Mouse (Mus musculus) ES-E14 (cell line): ENCODE measurements around the gene Rab26. TPM values are rescaled to one million over a fixed set of nuclear protein-coding genes. Genes with fewer than 3 reads are reported as not detected.

ENCODE experiments used
- DNase-seq: peaks from one replicate; pipeline ENCODE4 v3.0.0-alpha.2; 2013; ENCODE audit warnings: low read depth, low spot score
- H3K27ac ChIP-seq: 2 replicates; pipeline ENCODE4 v1.5.1; 2012; ENCODE audit warnings: low read depth, mild to moderate bottlenecking, low read length, moderate library complexity, mixed read lengths; ENCODE audit not compliant: poor library complexity, insufficient read depth, severe bottlenecking
- H3K36me3 ChIP-seq: 2 replicates; pipeline ENCODE4 v1.6.1; 2012; ENCODE audit warnings: mild to moderate bottlenecking, low read length, moderate library complexity, mixed read lengths; ENCODE audit not compliant: control insufficient read depth, poor library complexity, insufficient read depth, severe bottlenecking
- H3K4me1 ChIP-seq, 2 experiments: fragments of 150-350 bp in 1 of 2; sonication (generic) in 1 of 2; 2 replicates each; pipeline ENCODE4 v1.6.1; 2012; ENCODE audit warnings: low read length in 2 of 2, mild to moderate bottlenecking in 1 of 2, mixed read lengths in 1 of 2; ENCODE audit not compliant: control insufficient read depth in 2 of 2, insufficient read depth in 2 of 2, poor library complexity in 1 of 2
- H3K4me3 ChIP-seq, 2 experiments: fragments of 150-350 bp in 1 of 2; sonication (generic) in 1 of 2; 2 replicates each; pipeline ENCODE4 v1.5.1; 2012; ENCODE audit warnings: low read length in 2 of 2, low read depth in 1 of 2, mild to moderate bottlenecking in 1 of 2, mixed read lengths in 1 of 2; ENCODE audit not compliant: insufficient read depth in 1 of 2, poor library complexity in 1 of 2, severe bottlenecking in 1 of 2
- H3K9ac ChIP-seq: 2 replicates; pipeline ENCODE4 v1.6.1; 2012; ENCODE audit warnings: low read depth, mild to moderate bottlenecking, low read length, mixed read lengths; ENCODE audit not compliant: poor library complexity, insufficient read depth, severe bottlenecking
- H3K9me3 ChIP-seq: fragments of 150-350 bp; sonication (generic); 2 replicates; pipeline ENCODE4 v1.6.1; 2012; ENCODE audit warnings: low read depth, mild to moderate bottlenecking, low read length; ENCODE audit not compliant: control insufficient read depth, insufficient read depth
- CHD2 ChIP-seq: IDR thresholded peaks from 2 replicates; pipeline ENCODE4 v1.6.1; 2014; ENCODE audit warnings: mild to moderate bottlenecking, low read depth, low read length, inconsistent platforms
- HCFC1 ChIP-seq: IDR thresholded peaks from 2 replicates; pipeline ENCODE4 v1.6.1; 2012; ENCODE audit warnings: low read length, inconsistent platforms, borderline replicate concordance; ENCODE audit not compliant: insufficient read depth
- MAFK ChIP-seq: IDR thresholded peaks from 2 replicates; pipeline ENCODE4 v1.6.1; 2014; ENCODE audit warnings: mild to moderate bottlenecking, low read depth, low read length, inconsistent platforms; ENCODE audit not compliant: insufficient read depth
- ZC3H11A ChIP-seq: IDR thresholded peaks from 2 replicates; pipeline ENCODE4 v1.6.1; 2012; ENCODE audit warnings: low read depth, mild to moderate bottlenecking, inconsistent platforms, low read length, borderline replicate concordance
- ZNF384 ChIP-seq: IDR thresholded peaks from 2 replicates; pipeline ENCODE4 v1.6.1; 2012; ENCODE audit warnings: low read depth, low read length, inconsistent platforms
- in situ Hi-C, 2 experiments: fragments of 600-800 bp; cut with MboI; formaldehyde crosslinking; loops; one replicate each; pipeline ENCODE4 v1.15.1; 2025; ENCODE audit warnings: low sequenced_read_pairs in 2 of 2, inconsistent platforms in 1 of 2; ENCODE audit not compliant: unreplicated experiment in 2 of 2
- total RNA-seq: library from RNA; depleted of rRNA; stranded (reverse); fragments of 300-350 nt; gene quantifications from 2 replicates; pipeline ENCODE4 v1.2.3, GENCODE M21; 2012

The Rab26 gene
- total RNA-seq, 1 experiment, result 2.8 TPM

DNA sequence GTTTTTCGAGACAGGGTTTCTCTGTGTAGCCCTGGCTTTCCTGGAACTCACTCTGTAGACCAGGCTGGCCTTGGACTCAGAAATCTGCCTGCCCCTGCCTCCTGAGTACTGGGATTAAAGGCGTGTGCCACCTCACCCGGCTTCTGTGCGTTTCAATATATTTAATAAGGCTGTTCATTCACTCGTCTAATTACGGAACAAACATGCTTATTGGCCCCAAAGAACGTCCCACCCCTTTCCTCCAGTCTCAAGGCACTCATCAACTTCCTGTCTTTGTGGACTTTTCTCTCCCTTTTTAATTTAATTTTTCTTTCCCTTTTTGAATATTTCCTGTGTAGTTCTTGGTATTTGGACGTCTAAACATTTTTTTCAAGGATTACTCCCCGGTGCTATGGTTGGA, 14.4 kb upstream of the Rab26 start:
- Histone ChIP-seq H3K27ac (no peak overlapping the region), H3K9me3 (no peaks in the 10 kb centered on the region), H3K4me3 (peak overlapping the region in 1 of 2 experiments; percentile 71; a peak in 2 of 4 replicates), H3K36me3 (no peaks in the 10 kb centered on the region; the same call in 1 of the 2 replicates), H3K4me1 (no peaks in the 10 kb centered on the region; a peak in 1 of 4 replicates), H3K9ac (no peak overlapping the region; the same call in 1 of the 2 replicates)
- TF ChIP-seq CHD2 (no peak), ZC3H11A (no peak), HCFC1 (no peak), MAFK (no peak), ZNF384 (no peak)
- in situ Hi-C loops, result no loop called here
- no peak for DNase-seq

GRCm38 (mm10) chr17:24546234-24546633, 12.2 kb upstream of the Rab26 start:
- no peak overlapping the region for H3K27ac ChIP-seq
- no peaks in the 10 kb centered on the region; a peak in 1 of 4 replicates for H3K4me1 ChIP-seq
- DNase-seq, result no peak
- no peaks in the 10 kb centered on the region for H3K36me3 ChIP-seq
- TF ChIP-seq MAFK, result no peak
- H3K9ac ChIP-seq, result no peak overlapping the region
- no peak overlapping the region for H3K4me3 ChIP-seq
- in situ Hi-C loops, result no loop called here
- no peaks in the 10 kb centered on the region for H3K9me3 ChIP-seq

DNA sequence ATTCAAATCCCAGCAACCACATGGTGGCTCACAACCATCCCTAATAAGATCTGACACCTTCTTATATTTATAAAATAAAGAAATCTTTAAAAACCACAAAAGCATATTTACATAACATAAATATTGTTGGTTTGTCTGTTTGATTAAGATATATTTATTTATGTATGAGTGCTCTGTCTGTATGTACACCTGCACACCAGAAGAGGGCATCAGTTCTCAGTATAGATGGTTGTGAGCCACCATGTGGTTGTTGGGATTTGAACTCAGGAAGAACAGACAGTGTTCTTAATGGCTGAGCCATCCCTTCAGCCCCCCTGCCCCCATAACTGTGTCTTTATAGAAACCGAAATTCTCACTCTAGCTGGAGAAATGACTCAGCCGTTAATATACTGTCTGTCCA, 11.2 kb upstream of the Rab26 start:
- Histone ChIP-seq H3K27ac (no peak overlapping the region), H3K4me3 (0 out of 4 replicates have a peak overlapping the region, but pooled peaks of 1 of the 2 experiments have one; percentile 29), H3K36me3 (no peaks in the 10 kb centered on the region), H3K4me1 (no peaks in the 10 kb centered on the region; a peak in 1 of 4 replicates), H3K9ac (no peak overlapping the region), H3K9me3 (no peaks in the 10 kb centered on the region)
- in situ Hi-C loops, result no loop called here
- DNase-seq, result no peak
- no peak for TF ChIP-seq HCFC1
- TF ChIP-seq ZC3H11A, result no peak
- no peak for TF ChIP-seq CHD2
- no peak for TF ChIP-seq ZNF384
- no peak for TF ChIP-seq MAFK

- no peak for DNase-seq
- H3K27ac ChIP-seq, result no peak overlapping the region
Observed at GRCm38 (mm10) chr17:24544613-24545012, 10.6 kb upstream of the Rab26 start.

GRCm38 (mm10) chr17:24540375-24540774, 6.4 kb upstream of the Rab26 start:
- DNase-seq, result no peak
- Histone ChIP-seq H3K36me3 (no peaks in the 10 kb centered on the region), H3K9me3 (no peaks in the 10 kb centered on the region), H3K4me1 (no peaks in the 10 kb centered on the region; a peak in 1 of 4 replicates), H3K27ac (no peak overlapping the region), H3K4me3 (no peak overlapping the region), H3K9ac (no peak overlapping the region)
- TF ChIP-seq ZNF384 (no peak), MAFK (no peak), CHD2 (no peak)
- in situ Hi-C loops, result no loop called here

More at GRCm38 (mm10) chr17:24544613-24545012, 10.6 kb upstream of the Rab26 start:
- H3K9me3 ChIP-seq, result no peaks in the 10 kb centered on the region
- in situ Hi-C loops, result no loop called here
- no peaks in the 10 kb centered on the region; a peak in 1 of 4 replicates for H3K4me1 ChIP-seq
- H3K9ac ChIP-seq, result peak overlapping the region; percentile 46
- H3K36me3 ChIP-seq, result no peaks in the 10 kb centered on the region
- no peak for TF ChIP-seq HCFC1
- TF ChIP-seq CHD2, result no peak
- no peak for TF ChIP-seq ZNF384
- no peak for TF ChIP-seq MAFK
- TF ChIP-seq ZC3H11A, result no peak
- peak overlapping the region; percentile 29 to 72; a peak in 3 of 4 replicates for H3K4me3 ChIP-seq
